Mouse (Mus musculus) midbrain, embryonic 11.5 days (tissue): ENCODE data around the gene Ppfia4. TPM values are rescaled to one million over a fixed set of nuclear protein-coding genes. Genes with fewer than 3 reads are reported as not detected.

Experiments
- ATAC-seq: fragments of 200-750 bp; cut with Nextera tagmentation; 2 replicates; pipeline ENCODE4 v1.8.0; 2017; ENCODE audit warnings: moderate TSS enrichment, moderate library complexity; ENCODE audit not compliant: low FRiP score
- DNase-seq: peaks from one replicate; pipeline ENCODE4 v3.0.0; 2015; ENCODE audit warnings: low spot score; ENCODE audit errors: missing footprints
- H3K27ac ChIP-seq: fragments of 300-500 bp; sonication (generic); 2 replicates; pipeline ENCODE4 v1.5.1; 2014; ENCODE audit warnings: low read depth, low read length
- H3K27me3 ChIP-seq: fragments of 300-500 bp; sonication (generic); 2 replicates; pipeline ENCODE4 v1.6.1; 2014; ENCODE audit warnings: mild to moderate bottlenecking, low read length, moderate library complexity, mixed read lengths; ENCODE audit not compliant: control insufficient read depth, insufficient read depth
- H3K36me3 ChIP-seq: fragments of 300-500 bp; sonication (generic); 2 replicates; pipeline ENCODE4 v1.6.1; 2014; ENCODE audit warnings: mild to moderate bottlenecking, low read length, moderate library complexity, mixed read lengths; ENCODE audit not compliant: control insufficient read depth, insufficient read depth
- H3K4me1 ChIP-seq: fragments of 300-500 bp; sonication (generic); 2 replicates; pipeline ENCODE4 v1.6.1; 2014; ENCODE audit warnings: low read length; ENCODE audit not compliant: control insufficient read depth, insufficient read depth
- H3K4me2 ChIP-seq: fragments of 300-500 bp; sonication (generic); 2 replicates; pipeline ENCODE4 v1.6.1; 2014; ENCODE audit warnings: mild to moderate bottlenecking, moderate library complexity
- H3K4me3 ChIP-seq: fragments of 300-500 bp; sonication (generic); 2 replicates; pipeline ENCODE4 v1.5.1; 2014; ENCODE audit warnings: low read depth, low read length
- H3K9ac ChIP-seq: fragments of 300-500 bp; sonication (generic); 2 replicates; pipeline ENCODE4 v1.6.1; 2014; ENCODE audit warnings: low read length
- H3K9me3 ChIP-seq: fragments of 300-500 bp; sonication (generic); 2 replicates; pipeline ENCODE4 v1.6.1; 2016; ENCODE audit warnings: low read length; ENCODE audit not compliant: control insufficient read depth
- WGBS: fragments of 180-500 bp; shearing (Covaris S2); extraction: QIAGEN DNeasy Blood & Tissue Kit; methylation state at CpG from one replicate; pipeline ENCODE4 v1.1.7; 2014; 5-methylcytosine and 5-hydroxymethylcytosine counted together
- polyA plus RNA-seq: library from polyadenylated mRNA; unstranded; fragments of >200 nt; fragmentation: Nextera tagmentation; extraction: Ambion mirVana; gene quantifications from 2 replicates; pipeline ENCODE4 v1.2.1, GENCODE M21; 2014

Gene Ppfia4
- polyA plus RNA-seq, 1 experiment from 2014 or later: 1.9 TPM

DNA sequence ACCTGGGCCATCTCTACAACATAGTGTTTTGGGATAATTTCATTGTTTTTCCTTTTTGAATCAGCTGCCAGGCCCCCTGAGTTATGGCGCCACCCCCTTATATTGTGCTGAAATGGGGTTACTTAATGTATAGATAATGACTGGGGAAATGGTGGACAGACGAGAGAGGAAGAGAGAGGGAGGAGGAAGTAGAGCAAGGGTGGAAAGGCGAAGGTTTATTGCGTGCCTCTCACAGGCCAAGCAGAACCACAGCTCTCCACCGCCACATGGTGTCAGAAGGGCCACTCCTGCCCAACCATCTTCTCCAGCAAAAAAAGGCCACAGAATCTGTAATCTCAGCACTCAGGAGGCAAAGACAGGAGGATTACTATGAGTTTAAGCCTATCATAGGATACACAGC lies 17.5 kb downstream of the Ppfia4 start:
- no peaks in the 10 kb centered on the region for H3K9me3 ChIP-seq
- no peak overlapping the region for H3K9ac ChIP-seq
- H3K4me1 ChIP-seq: no peaks in the 10 kb centered on the region
- no peaks in the 10 kb centered on the region for H3K27me3 ChIP-seq
- H3K4me3 ChIP-seq: no peak overlapping the region
- no peak for ATAC-seq
- no peaks in the 10 kb centered on the region for H3K36me3 ChIP-seq
- DNase-seq: no peak
- H3K4me2 ChIP-seq: no peak overlapping the region
- 86% methylated on average over 5 of the region's 5 CpGs for WGBS
- no peak overlapping the region for H3K27ac ChIP-seq

DNA sequence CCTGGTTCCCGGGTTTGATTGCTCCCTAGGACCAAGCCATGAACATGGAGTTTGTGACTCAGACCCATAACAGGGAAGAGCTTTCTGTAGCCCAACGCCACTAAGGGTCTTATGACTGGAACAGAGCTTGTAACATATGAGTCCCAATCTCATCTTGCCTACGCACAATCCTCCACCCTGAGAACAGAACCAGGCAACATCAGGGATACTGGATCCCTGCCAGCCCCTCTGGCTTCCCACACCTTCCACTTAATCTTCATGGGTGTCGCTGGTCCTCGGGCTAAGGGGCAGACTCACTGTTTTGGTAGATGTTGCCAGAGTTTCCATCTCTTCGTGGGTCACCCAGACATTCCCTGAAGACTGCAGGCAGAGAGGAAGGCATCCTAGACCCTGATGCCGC lies 21.0 kb downstream of the Ppfia4 start:
- Histone ChIP-seq H3K4me3 (no peak overlapping the region), H3K4me2 (no peak overlapping the region), H3K27me3 (no peaks in the 10 kb centered on the region), H3K9me3 (no peaks in the 10 kb centered on the region), H3K4me1 (peaks cover 4% of the 10 kb centered on the region; the same call in 1 of the 2 replicates), H3K36me3 (no peaks in the 10 kb centered on the region), H3K27ac (no peak overlapping the region), H3K9ac (no peak overlapping the region)
- 94% methylated on average over 7 of the region's 7 CpGs for WGBS
- DNase-seq (no peak), ATAC-seq (no peak)

DNA sequence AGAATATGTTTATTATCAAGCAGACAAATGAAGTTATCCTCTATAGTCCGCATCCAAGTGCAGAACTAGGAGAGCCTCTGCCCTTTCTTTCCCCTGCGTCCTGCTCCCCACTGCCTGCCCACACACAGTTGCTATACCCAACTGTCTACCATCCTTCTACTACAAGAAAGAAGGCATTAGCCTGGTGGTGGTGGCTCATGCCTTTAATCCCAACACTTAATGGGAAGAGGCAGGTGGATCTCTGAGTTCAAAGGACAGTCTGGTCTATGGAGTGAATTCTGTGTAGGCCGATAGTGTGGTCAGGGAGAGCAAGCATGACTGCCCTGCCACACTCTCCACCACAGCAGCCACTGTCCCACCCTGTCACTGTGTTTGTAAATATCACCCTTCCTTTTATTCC lies 22.0 kb downstream of the Ppfia4 start:
- Histone ChIP-seq H3K36me3 (no peaks in the 10 kb centered on the region), H3K9me3 (no peaks in the 10 kb centered on the region), H3K4me1 (peaks cover 4% of the 10 kb centered on the region; the same call in 1 of the 2 replicates), H3K4me2 (no peak overlapping the region), H3K9ac (no peak overlapping the region), H3K27me3 (no peaks in the 10 kb centered on the region), H3K27ac (no peak overlapping the region), H3K4me3 (no peak overlapping the region)
- ATAC-seq (no peak), DNase-seq (no peak)
- 92% methylated on average over 3 of the region's 3 CpGs for WGBS

DNA sequence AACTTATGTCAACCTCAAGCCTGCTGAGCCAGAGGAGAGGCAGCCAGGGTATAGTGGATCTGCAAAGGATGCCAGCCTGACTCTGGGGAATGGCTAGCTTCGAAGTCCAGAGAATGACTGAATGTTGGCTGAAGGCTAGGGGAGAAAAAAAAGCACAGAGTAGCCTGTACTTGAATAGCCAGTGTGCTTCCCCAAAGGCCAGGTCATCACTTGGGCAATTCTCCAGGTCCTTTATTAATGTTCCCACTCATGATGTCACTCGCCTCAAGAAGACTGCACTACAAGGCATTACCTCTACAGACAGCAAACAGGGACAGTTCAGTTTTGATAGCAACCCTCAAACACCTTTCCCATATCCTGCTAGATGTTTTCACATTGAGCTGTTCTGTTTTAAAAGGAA lies 22.4 kb downstream of the Ppfia4 start:
- Histone ChIP-seq H3K9ac (no peak overlapping the region), H3K9me3 (no peaks in the 10 kb centered on the region), H3K36me3 (no peaks in the 10 kb centered on the region), H3K27me3 (no peaks in the 10 kb centered on the region), H3K4me1 (peaks cover 4% of the 10 kb centered on the region; the same call in 1 of the 2 replicates), H3K4me3 (no peak overlapping the region), H3K4me2 (no peak overlapping the region), H3K27ac (no peak overlapping the region)
- ATAC-seq: no peak
- DNase-seq: no peak
- 84% methylated on average over 2 of the region's 2 CpGs for WGBS

DNA sequence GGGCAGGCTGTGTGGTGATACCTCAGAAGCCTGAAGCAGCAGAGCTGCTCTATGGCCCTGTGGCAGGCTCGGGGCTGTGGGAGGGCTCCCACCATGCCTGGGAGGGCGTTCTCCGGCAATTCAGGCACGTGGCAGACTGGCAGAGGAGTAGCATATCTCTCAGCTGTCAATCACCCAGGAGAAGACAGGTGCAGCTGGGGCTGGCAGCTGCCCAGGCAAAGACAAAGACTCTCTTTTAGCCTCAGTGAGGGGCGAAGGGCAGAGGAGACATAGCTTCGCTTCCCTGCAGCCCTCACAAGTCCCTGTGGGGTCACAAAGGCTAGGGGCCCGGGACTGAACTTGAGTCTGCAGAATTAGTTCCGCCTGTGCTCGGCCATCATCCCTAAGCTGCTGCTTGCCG lies 25.3 kb downstream of the Ppfia4 start:
- Histone ChIP-seq H3K4me1 (peaks cover 16% of the 10 kb centered on the region), H3K9ac (no peak overlapping the region), H3K4me2 (no peak overlapping the region), H3K27ac (no peak overlapping the region), H3K27me3 (no peaks in the 10 kb centered on the region), H3K9me3 (no peaks in the 10 kb centered on the region), H3K4me3 (no peak overlapping the region), H3K36me3 (no peaks in the 10 kb centered on the region)
- peak; percentile 57 for ATAC-seq
- DNase-seq: no peak
- 46% methylated on average over 10 of the region's 10 CpGs for WGBS

DNA sequence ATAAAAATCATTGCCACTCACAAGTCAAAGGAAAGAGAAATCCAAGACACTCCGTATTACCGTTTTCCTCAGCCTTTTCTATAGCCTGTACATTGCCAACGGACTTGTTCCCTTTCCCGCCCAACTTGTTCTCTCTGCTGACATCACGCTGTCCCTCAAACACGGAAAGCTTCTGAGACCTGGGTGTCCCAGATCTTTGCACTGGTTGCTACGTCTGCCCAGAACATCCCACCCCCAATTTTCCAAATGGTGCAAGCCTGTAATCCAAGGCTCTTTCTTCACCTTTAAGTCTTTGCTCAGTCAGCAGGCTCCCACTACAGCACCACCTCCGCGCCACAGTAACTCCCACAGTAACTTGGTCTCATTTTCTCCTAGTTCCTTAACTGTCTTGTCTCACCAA lies 27.8 kb downstream of the Ppfia4 start:
- Histone ChIP-seq H3K9me3 (no peaks in the 10 kb centered on the region), H3K4me1 (peaks cover 18% of the 10 kb centered on the region), H3K27me3 (peaks cover 5% of the 10 kb centered on the region; the same call in 1 of the 2 replicates), H3K9ac (no peak overlapping the region), H3K27ac (no peak overlapping the region), H3K4me3 (no peak overlapping the region), H3K36me3 (no peaks in the 10 kb centered on the region), H3K4me2 (no peak overlapping the region)
- ATAC-seq: no peak
- 93% methylated on average over 9 of the region's 9 CpGs for WGBS
- no peak for DNase-seq

DNA sequence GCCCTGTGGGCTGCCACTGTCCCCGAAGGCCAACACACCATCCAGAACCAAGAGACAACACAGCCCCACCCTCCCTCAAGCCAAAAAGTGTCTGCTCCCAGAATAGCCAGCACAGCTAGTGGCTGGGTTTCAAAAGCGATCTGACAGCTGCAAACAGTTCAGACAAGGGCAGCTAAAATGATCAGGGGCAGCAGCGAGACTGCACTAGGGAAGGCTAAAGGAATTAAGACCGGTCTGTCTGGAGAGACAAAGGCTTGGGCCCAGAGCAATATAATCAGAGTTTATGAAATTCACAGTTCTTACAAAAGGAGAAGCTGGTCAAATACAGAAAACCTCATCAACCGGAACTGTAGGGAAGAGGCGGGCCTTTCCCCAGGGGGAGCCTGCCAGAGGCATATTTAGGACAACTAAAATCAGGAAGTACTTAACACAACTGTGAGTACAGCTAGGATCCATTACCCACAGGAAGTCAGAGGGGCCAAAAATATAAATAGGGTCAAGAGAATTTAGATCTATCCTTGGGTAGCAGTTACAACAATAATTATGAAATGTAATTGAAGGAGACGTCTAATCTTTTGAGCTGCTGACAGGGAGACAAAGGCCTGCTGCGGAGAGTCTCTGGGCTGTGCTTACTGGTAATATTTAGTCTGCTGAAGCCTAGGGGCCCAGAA lies 30.0 kb downstream of the Ppfia4 start:
- no peak overlapping the region for H3K4me3 ChIP-seq
- H3K9ac ChIP-seq: peak overlapping the region; percentile 42
- peak overlapping the region; percentile 60 for H3K27ac ChIP-seq
- DNase-seq (peak; percentile 91), ATAC-seq (peak; percentile 25; the same call in 1 of the 2 replicates)
- no peaks in the 10 kb centered on the region for H3K36me3 ChIP-seq
- WGBS: 35% methylated on average over 8 of the region's 8 CpGs
- peaks cover 21% of the 10 kb centered on the region for H3K4me1 ChIP-seq
- peaks cover 17% of the 10 kb centered on the region for H3K27me3 ChIP-seq
- H3K9me3 ChIP-seq: no peaks in the 10 kb centered on the region
- H3K4me2 ChIP-seq: no peak overlapping the region

DNA sequence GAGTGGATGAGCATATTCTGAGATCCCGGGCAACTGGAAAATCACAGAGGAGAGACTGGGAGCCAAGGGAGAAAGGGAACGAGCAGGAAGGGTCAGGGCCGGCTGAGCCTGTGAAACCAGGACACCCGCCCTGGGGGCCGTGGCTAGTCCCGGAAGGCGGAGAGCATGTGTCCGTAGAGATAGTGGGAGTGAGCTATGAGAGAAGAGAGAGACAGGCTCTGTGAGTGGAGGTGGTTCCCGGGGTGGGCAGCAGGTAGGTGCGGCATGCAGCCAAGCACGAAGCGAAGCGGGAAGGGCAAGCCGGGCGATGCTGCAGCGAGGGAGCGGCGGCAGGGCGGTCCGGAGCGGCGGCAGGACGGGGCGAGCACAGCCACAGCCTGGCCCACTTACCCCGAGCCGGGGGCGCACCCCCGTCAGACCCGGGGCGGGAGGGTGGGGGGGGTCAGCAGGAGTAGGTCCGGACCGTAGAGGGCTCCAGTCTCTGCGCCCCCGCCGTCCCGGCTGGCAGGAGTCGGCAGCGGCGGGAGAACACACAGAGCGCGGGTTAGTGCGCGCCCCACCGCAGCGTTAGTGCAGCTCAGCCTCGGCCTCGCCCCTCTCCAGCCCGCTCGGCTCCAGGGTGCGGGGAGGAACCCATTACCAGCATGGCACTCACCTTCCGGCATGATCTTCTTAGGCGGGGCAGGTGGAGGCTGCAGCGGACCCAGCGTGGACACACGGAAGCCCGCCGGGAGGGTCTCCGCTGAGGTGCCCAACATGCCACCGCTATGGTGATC lies 33.9 kb downstream of the Ppfia4 start:
- WGBS: 8% methylated on average over 59 of the region's 59 CpGs
- Histone ChIP-seq H3K9ac (peak overlapping the region; percentile 73), H3K4me2 (peak overlapping the region; percentile 87), H3K27me3 (peaks cover 20% of the 10 kb centered on the region), H3K36me3 (no peaks in the 10 kb centered on the region), H3K9me3 (no peaks in the 10 kb centered on the region), H3K4me1 (peaks cover 17% of the 10 kb centered on the region), H3K27ac (no peak overlapping the region), H3K4me3 (peak overlapping the region; percentile 45)
- peak; percentile 94 for DNase-seq
- ATAC-seq: peak; percentile 66

DNA sequence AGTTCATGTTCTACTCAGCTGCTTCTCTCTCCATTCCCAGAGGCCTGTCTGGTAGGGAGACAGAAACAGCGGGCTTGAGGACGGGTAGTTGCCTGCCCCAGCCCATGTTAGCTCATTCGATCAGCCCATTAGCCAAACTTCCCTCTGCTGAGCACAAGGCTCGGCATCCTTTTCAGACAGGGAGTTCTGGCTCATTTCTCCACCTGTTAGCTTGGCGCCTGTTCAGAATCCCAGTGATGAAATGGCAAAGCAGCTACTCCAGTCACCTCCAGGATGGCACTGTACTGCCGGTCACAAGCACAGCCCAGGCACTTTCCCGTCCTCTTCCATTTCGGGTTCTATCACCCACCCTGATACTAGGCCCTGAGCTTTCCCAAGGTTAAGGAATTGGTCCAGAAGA lies 35.5 kb downstream of the Ppfia4 start:
- no peak for ATAC-seq
- Histone ChIP-seq H3K4me2 (no peak overlapping the region), H3K27ac (no peak overlapping the region), H3K36me3 (no peaks in the 10 kb centered on the region), H3K4me1 (peaks cover 3% of the 10 kb centered on the region; the same call in 1 of the 2 replicates), H3K4me3 (no peak overlapping the region), H3K27me3 (peaks cover 20% of the 10 kb centered on the region), H3K9me3 (no peaks in the 10 kb centered on the region), H3K9ac (no peak overlapping the region)
- WGBS: 84% methylated on average over 8 of the region's 8 CpGs
- DNase-seq: no peak
